Mouse (Mus musculus) lung, adult 2 months (tissue): ENCODE data around the gene Zfp775.

ENCODE experiments used
- CTCF ChIP-seq: fragments of 200-500 bp; IDR thresholded peaks from 2 replicates; pipeline ENCODE4 v1.5.1; 2011; ENCODE audit warnings: mild to moderate bottlenecking, low read length, control low read depth; ENCODE audit not compliant: insufficient read depth
- POLR2A ChIP-seq: fragments of 200-500 bp; IDR thresholded peaks from 2 replicates; pipeline ENCODE4 v1.6.1; 2011; ENCODE audit warnings: low read depth, mild to moderate bottlenecking, control low read depth, low read length, borderline replicate concordance; ENCODE audit errors: extremely low read depth

DNA sequence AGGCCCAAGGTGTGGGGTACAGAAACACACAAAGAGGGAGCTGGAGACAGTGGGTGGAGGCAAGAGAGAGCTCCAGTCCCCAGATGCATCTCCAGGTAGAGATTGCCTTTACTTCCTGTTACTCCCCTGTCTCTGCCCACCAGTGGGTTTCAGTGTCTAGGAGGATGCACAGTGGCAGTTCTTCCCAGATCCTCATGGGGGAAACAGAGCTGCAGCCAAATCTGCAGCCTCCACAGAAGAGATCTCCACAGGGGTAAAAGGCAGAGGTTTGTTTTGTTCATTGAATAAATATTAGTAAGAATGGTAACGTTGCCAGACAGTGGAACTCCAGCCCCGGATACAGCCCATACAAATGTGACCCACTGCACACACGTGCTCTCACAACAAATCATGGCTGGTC is 8.8 kb downstream of the Zfp775 start:
- TF ChIP-seq CTCF: no peak
- no peak for TF ChIP-seq POLR2A
